Mouse (Mus musculus): ENCODE data around the gene Atxn1. TPM values are rescaled to one million over a fixed set of nuclear protein-coding genes. Genes with fewer than 3 reads are reported as not detected.

Atxn1 gene
- total RNA-seq, 2 experiments from 2014 or later: under 0.01 to 2.4 TPM

- no peak for ATAC-seq (replicated peaks; ENCODE audit: low FRiP score, poor library complexity, severe bottlenecking)
These were observed 416 bp downstream of the Atxn1 start for GRCm38 (mm10) chr13:45964331-45964852.

GRCm38 (mm10) chr13:45963497-45964330 is 1.1 kb downstream of the Atxn1 start:
- ATAC-seq (replicated peaks; ENCODE audit: low FRiP score, poor library complexity, severe bottlenecking): no peak

GRCm38 (mm10) chr13:45962776-45963175 is 2.0 kb downstream of the Atxn1 start:
- no peak for ATAC-seq (replicated peaks; ENCODE audit: low FRiP score, poor library complexity, severe bottlenecking)

GRCm38 (mm10) chr13:45961871-45962630 is 2.8 kb downstream of the Atxn1 start:
- no peak for ATAC-seq (replicated peaks; ENCODE audit: low FRiP score, poor library complexity, severe bottlenecking)

- no peak for ATAC-seq (replicated peaks; ENCODE audit: low FRiP score, poor library complexity, severe bottlenecking)
These were observed 4.4 kb downstream of the Atxn1 start for GRCm38 (mm10) chr13:45960311-45960965.

- no peak for ATAC-seq (replicated peaks; ENCODE audit: low FRiP score, poor library complexity, severe bottlenecking)
These were observed 6.5 kb downstream of the Atxn1 start for GRCm38 (mm10) chr13:45958306-45958705.

GRCm38 (mm10) chr13:45957629-45958028 is 7.2 kb downstream of the Atxn1 start:
- no peak for ATAC-seq (replicated peaks; ENCODE audit: low FRiP score, poor library complexity, severe bottlenecking)

GRCm38 (mm10) chr13:45956287-45956686 is 8.5 kb downstream of the Atxn1 start:
- no peak for ATAC-seq (replicated peaks; ENCODE audit: low FRiP score, poor library complexity, severe bottlenecking)

- ATAC-seq (replicated peaks; ENCODE audit: low FRiP score, poor library complexity, severe bottlenecking): no peak
These were observed 9.3 kb downstream of the Atxn1 start for GRCm38 (mm10) chr13:45955370-45956055.

GRCm38 (mm10) chr13:45953098-45953497 is 11.7 kb downstream of the Atxn1 start:
- ATAC-seq (replicated peaks; ENCODE audit: low FRiP score, poor library complexity, severe bottlenecking): no peak

GRCm38 (mm10) chr13:45951071-45951645 is 13.7 kb downstream of the Atxn1 start:
- ATAC-seq (replicated peaks; ENCODE audit: low FRiP score, poor library complexity, severe bottlenecking): no peak

- ATAC-seq (replicated peaks; ENCODE audit: low FRiP score, poor library complexity, severe bottlenecking): no peak
These were observed 14.4 kb downstream of the Atxn1 start for GRCm38 (mm10) chr13:45950355-45950861.

- ATAC-seq (replicated peaks; ENCODE audit: low FRiP score, poor library complexity, severe bottlenecking): no peak
These were observed 18.7 kb downstream of the Atxn1 start for GRCm38 (mm10) chr13:45946136-45946535.

- ATAC-seq (replicated peaks; ENCODE audit: low FRiP score, poor library complexity, severe bottlenecking): no peak
These were observed 22.5 kb downstream of the Atxn1 start for GRCm38 (mm10) chr13:45942337-45942736.

- ATAC-seq (replicated peaks; ENCODE audit: low FRiP score, poor library complexity, severe bottlenecking): no peak
These were observed 24.1 kb downstream of the Atxn1 start for GRCm38 (mm10) chr13:45940714-45941113.

- ATAC-seq (replicated peaks; ENCODE audit: low FRiP score, poor library complexity, severe bottlenecking): no peak
These were observed 25.2 kb downstream of the Atxn1 start for GRCm38 (mm10) chr13:45939561-45939960.

GRCm38 (mm10) chr13:45938083-45938482 is 26.7 kb downstream of the Atxn1 start:
- ATAC-seq (replicated peaks; ENCODE audit: low FRiP score, poor library complexity, severe bottlenecking): no peak

GRCm38 (mm10) chr13:45936765-45937164 is 28.0 kb downstream of the Atxn1 start:
- ATAC-seq (replicated peaks; ENCODE audit: low FRiP score, poor library complexity, severe bottlenecking): no peak

- no peak for ATAC-seq (replicated peaks; ENCODE audit: low FRiP score, poor library complexity, severe bottlenecking)
These were observed 29.0 kb downstream of the Atxn1 start for GRCm38 (mm10) chr13:45935798-45936197.

Data from erythroblast, adult 5-6 weeks (primary cell).